Mouse (Mus musculus): ENCODE measurements at regions not wholly inside any gene's neighbourhood (a gene's known extent, or its start where the extent isn't known, plus 50 kb on each side); places are given as distances from the start of the nearest gene placed in this dataset.

DNA sequence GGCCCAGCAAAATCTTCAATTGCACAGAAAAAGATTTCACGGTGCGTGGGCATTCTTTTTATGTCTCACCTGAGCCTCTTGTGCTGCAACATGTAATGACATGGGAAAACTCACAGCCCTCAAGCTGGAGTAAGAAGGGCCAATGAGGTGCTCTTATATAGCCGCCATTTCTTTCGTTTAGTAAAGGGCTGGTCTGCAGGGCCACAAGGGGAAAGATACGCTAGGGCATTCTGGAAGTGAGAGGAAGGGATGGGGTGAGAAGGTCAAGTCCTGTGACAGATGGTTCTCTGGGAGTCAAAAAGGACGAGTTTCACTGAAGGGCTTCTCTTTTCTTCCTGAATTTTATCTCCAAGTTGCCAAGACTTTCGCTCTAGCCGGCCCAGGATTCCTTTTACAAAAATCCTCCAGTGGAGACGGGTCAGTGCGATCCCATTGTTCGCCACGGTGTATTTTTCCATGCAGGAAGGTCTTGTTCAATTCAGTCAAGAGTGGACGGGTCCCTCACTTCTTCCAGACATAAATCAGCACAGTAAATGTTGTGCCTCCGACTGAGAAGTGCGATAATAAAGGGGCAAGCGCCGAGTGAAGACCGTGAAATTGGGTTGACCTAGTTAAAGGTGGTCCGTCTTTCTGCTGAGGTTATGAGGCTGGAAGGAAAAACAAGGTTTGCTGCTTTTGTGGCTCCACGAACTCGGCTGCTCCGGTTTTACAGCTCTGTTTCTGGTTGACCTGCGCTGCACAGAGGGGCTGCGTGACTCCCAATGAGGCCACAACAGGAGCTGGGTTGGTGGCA is 92.9 kb downstream of the Cyp26a1 start:
- ATAC-seq (ENCODE audit: low FRiP score, low TSS enrichment), result peak; percentile 46; the same call in 1 of the 2 replicates

DNA sequence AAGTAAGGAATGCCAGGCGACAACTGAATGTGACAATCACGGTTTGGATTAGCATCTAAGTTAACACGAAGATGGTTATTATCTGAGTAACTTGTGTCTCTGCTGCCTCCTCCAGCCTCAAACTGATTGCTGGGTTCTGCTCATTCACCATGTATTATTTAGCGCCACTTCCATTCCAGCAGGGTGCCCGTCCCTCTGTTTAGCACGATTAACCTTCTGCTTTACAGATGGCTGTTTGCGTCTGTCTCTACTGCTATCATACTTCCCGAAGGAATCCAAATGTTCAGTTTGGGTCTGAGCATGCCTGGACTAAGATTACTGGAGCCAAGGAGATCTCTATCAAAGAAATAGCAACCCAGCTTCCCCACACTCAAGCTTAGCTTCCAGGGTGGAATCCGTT is 95.6 kb downstream of the Cyp26a1 start:
- no peaks in the 10 kb centered on the region for H3K27me3 ChIP-seq (ENCODE audit: insufficient read depth, low read length)
- H3K9ac ChIP-seq (replicated peaks; ENCODE audit: low read length), result no peak overlapping the region
- no peak overlapping the region for H3K27ac ChIP-seq (ENCODE audit: low read length)
- no peak for ATAC-seq (ENCODE audit: low FRiP score, low TSS enrichment)
- H3K4me1 ChIP-seq (ENCODE audit: insufficient read depth, low read length), result peaks cover 22% of the 10 kb centered on the region
- WGBS, result 88% methylated on average over 9 of the region's 9 CpGs
- H3K4me2 ChIP-seq (replicated peaks; ENCODE audit: low read depth, low read length), result no peak overlapping the region
- no peaks in the 10 kb centered on the region for H3K36me3 ChIP-seq (ENCODE audit: insufficient read depth, low read length)
- H3K4me3 ChIP-seq (ENCODE audit: low read length), result no peak overlapping the region
- H3K9me3 ChIP-seq (ENCODE audit: low read length), result no peaks in the 10 kb centered on the region

More for the DNA sequence above, 92.9 kb downstream of the Cyp26a1 start:
- Histone ChIP-seq H3K4me1 (ENCODE audit: insufficient read depth, low read length) (peaks cover 22% of the 10 kb centered on the region), H3K9ac (replicated peaks; ENCODE audit: low read length) (peak overlapping the region; percentile 49), H3K27ac (ENCODE audit: low read length) (peak overlapping the region; percentile 46; the same call in 1 of the 2 replicates), H3K4me3 (ENCODE audit: low read length) (no peak overlapping the region), H3K27me3 (ENCODE audit: insufficient read depth, low read length) (no peaks in the 10 kb centered on the region), H3K9me3 (ENCODE audit: low read length) (no peaks in the 10 kb centered on the region), H3K4me2 (replicated peaks; ENCODE audit: low read depth, low read length) (peak overlapping the region; percentile 13), H3K36me3 (ENCODE audit: insufficient read depth, low read length) (no peaks in the 10 kb centered on the region)
- WGBS, result 21% methylated on average over 24 of the region's 24 CpGs

DNA sequence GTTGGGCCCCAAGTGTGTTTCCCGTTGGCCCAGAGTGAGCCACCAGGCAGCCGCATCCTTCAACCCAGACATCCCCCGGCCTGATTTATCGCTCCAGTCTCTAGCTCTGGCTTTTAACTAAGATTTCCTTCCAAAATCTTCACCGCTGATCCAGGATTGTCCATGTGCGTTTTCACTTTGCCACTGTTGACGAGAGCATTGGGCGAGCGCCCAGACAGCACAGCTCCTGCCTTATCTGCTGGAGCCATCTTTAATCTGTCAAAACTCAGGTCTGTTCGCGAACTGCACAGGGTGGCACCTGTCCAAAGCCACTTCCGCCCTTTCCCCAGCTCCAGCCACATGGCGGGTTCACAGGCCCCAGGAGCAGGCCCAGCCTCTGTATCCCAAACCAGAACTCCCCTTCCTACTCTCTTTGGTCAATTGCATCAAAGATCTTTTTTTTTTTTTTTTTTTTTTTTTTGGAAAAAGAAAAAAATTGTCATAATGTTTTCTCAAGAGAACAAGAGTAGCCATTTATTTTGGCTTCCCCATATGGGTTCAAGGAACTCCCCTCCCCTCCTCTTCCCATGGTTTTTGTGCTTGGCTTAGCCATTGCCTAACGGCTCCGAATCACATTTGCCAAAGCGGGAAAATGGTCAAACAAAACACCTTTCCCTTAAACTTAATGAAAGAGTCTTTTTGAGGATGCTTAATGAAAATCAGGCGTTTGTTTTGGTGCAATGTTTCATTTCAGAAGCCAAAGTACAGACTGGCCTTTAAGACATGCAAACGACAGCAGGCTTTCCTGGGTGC is 98.2 kb downstream of the Cyp26a1 start:
- H3K27me3 ChIP-seq (ENCODE audit: insufficient read depth, low read length), result no peaks in the 10 kb centered on the region
- H3K4me1 ChIP-seq (ENCODE audit: insufficient read depth, low read length), result peaks cover 5% of the 10 kb centered on the region
- WGBS, result 84% methylated on average over 18 of the region's 18 CpGs
- no peak overlapping the region for H3K4me2 ChIP-seq (replicated peaks; ENCODE audit: low read depth, low read length)
- no peak for ATAC-seq (ENCODE audit: low FRiP score, low TSS enrichment)
- no peaks in the 10 kb centered on the region for H3K36me3 ChIP-seq (ENCODE audit: insufficient read depth, low read length)
- no peak overlapping the region for H3K27ac ChIP-seq (ENCODE audit: low read length)
- no peak overlapping the region for H3K4me3 ChIP-seq (ENCODE audit: low read length)
- no peaks in the 10 kb centered on the region for H3K9me3 ChIP-seq (ENCODE audit: low read length)
- no peak overlapping the region for H3K9ac ChIP-seq (replicated peaks; ENCODE audit: low read length)

DNA sequence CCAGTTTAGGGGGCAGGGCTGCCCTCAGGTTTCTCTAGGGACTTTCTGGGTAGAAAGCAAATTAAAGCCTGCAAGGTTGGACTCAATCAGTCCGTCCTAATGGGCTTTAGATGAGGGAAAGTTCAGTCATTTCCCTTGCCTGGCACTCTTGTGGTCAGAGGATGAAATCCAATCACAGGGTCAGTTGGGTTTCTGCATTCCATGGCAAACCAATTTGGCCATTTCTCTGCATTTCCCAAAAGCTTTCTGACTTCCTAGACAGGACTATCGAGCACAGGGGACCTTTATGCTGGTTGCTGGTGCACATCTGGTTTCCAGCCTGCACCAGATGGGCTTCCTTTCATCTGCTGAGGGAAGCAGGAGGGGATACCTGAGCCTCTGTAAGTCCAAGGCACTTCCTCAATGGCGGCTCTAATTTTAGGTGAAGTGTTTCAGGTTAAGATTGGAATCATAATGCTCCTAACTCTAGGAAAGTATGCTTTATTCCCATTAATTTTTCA is 102.6 kb downstream of the Cyp26a1 start:
- no peaks in the 10 kb centered on the region for H3K4me1 ChIP-seq (ENCODE audit: insufficient read depth, low read length)
- no peaks in the 10 kb centered on the region for H3K27me3 ChIP-seq (ENCODE audit: insufficient read depth, low read length)
- no peak overlapping the region for H3K4me3 ChIP-seq (ENCODE audit: low read length)
- no peaks in the 10 kb centered on the region for H3K36me3 ChIP-seq (ENCODE audit: insufficient read depth, low read length)
- no peak overlapping the region for H3K4me2 ChIP-seq (replicated peaks; ENCODE audit: low read depth, low read length)
- 69% methylated on average over 3 of the region's 3 CpGs for WGBS
- no peaks in the 10 kb centered on the region for H3K9me3 ChIP-seq (ENCODE audit: low read length)
- no peak overlapping the region for H3K27ac ChIP-seq (ENCODE audit: low read length)
- H3K9ac ChIP-seq (replicated peaks; ENCODE audit: low read length), result no peak overlapping the region
- no peak for ATAC-seq (ENCODE audit: low FRiP score, low TSS enrichment)

DNA sequence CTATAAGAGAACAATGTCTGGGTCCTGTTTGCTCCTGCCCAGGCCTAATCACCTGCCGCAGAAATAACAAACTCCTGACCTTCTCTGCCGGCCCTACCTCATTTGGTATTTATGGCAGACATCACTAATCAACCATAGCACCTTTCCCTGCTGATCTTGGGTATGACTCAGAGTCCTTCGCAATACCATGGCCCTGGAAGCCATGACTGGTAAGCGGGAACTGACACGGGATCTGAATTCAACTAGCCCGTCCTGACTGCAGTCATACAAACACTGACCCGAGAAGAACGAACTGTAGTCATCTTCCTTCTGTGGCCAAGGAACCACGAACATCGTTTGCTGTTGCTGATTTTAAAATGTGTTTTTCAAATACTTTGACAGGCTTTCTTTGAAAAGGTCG is 112.1 kb downstream of the Cyp26a1 start:
- WGBS, result 73% methylated on average over 11 of the region's 11 CpGs
- Histone ChIP-seq H3K4me1 (ENCODE audit: insufficient read depth, low read length) (peaks cover 14% of the 10 kb centered on the region), H3K4me2 (replicated peaks; ENCODE audit: low read depth, low read length) (no peak overlapping the region), H3K4me3 (ENCODE audit: low read length) (no peak overlapping the region), H3K27ac (ENCODE audit: low read length) (no peak overlapping the region), H3K36me3 (ENCODE audit: insufficient read depth, low read length) (no peaks in the 10 kb centered on the region), H3K9me3 (ENCODE audit: low read length) (no peaks in the 10 kb centered on the region), H3K9ac (replicated peaks; ENCODE audit: low read length) (no peak overlapping the region), H3K27me3 (ENCODE audit: insufficient read depth, low read length) (no peaks in the 10 kb centered on the region)
- ATAC-seq (ENCODE audit: low FRiP score, low TSS enrichment), result no peak

DNA sequence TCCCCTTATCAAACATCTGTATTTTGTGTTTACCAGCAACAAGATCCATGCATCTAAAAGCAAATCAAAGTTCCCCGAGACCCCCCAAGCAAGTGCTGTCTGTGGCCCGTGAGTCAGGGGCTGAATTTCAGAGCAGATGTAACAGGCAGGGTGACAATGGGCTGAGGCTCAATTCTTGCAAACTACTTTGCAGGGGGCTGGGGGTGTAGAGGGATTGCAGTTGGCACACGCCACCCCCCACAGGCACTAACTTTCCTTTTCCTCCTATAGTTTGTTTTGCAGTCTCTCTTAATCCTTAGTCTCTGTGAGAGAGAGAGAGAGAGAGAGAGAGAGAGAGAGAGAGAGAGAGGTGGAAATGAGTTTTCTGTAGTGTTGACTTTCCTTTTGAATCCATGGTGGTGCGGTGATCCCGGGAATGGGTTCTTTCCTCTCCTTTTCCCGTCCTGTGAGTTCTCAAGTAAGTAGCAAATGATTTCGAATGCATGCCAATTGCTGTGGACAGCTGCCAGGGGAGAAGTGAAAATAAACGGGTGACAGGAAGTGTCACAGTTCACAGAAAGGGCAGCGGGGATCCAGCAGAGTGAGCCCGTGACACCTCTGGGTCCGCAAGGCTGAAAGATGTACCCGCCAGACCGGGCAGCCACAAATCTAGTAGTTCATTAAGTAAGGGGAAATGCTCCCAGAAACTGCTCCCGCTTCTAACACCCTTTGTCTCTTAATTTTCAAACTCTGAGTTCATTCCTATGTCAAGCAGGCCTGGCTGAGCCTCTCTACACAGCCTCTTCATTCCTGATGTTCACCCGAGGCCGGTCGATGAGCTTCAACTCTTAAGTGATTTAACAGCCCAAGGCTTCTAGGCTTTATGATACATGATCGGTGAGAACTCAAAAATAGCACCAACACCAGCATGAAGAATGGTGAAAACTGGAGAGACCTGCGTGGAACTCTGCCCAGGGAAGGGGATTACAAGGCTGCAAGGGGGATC is 116.8 kb downstream of the Cyp26a1 start:
- Histone ChIP-seq H3K36me3 (ENCODE audit: insufficient read depth, low read length) (no peaks in the 10 kb centered on the region), H3K27ac (ENCODE audit: low read length) (no peak overlapping the region), H3K4me1 (ENCODE audit: insufficient read depth, low read length) (peaks cover 21% of the 10 kb centered on the region), H3K27me3 (ENCODE audit: insufficient read depth, low read length) (no peaks in the 10 kb centered on the region), H3K4me3 (ENCODE audit: low read length) (peak overlapping the region; percentile 14; the same call in 1 of the 2 replicates), H3K9me3 (ENCODE audit: low read length) (0 out of 2 replicates have a peak, but pooled peaks cover 4% of the 10 kb centered on the region), H3K9ac (replicated peaks; ENCODE audit: low read length) (peak overlapping the region; percentile 26; the same call in 1 of the 2 replicates), H3K4me2 (replicated peaks; ENCODE audit: low read depth, low read length) (peak overlapping the region; percentile 50)
- WGBS, result 9% methylated on average over 19 of the region's 19 CpGs
- peak; percentile 40; the same call in 1 of the 2 replicates for ATAC-seq (ENCODE audit: low FRiP score, low TSS enrichment)

DNA sequence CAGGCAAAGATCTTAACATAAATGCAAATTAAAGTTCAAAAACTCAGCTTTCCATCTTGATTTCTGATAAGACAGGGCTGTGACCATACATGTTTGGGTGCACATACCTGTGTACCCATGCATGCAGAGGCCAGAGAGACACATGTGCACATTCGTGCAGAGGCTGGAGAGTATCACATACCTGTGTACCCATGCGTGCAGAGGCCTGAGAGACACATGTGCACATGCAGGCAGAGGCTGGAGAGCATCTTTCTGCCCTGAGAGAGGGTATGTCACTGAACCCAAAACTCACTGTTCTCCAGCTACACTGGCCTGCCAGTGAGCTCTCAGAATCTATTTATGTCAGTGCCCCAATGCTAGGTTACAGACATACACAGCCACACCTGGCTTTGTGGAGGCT is 118.0 kb downstream of the Cyp26a1 start:
- Histone ChIP-seq H3K27ac (ENCODE audit: low read length) (no peak overlapping the region), H3K36me3 (ENCODE audit: insufficient read depth, low read length) (no peaks in the 10 kb centered on the region), H3K4me2 (replicated peaks; ENCODE audit: low read depth, low read length) (no peak overlapping the region), H3K9ac (replicated peaks; ENCODE audit: low read length) (no peak overlapping the region), H3K4me1 (ENCODE audit: insufficient read depth, low read length) (peaks cover 21% of the 10 kb centered on the region), H3K27me3 (ENCODE audit: insufficient read depth, low read length) (no peaks in the 10 kb centered on the region), H3K4me3 (ENCODE audit: low read length) (no peak overlapping the region), H3K9me3 (ENCODE audit: low read length) (0 out of 2 replicates have a peak, but pooled peaks cover 4% of the 10 kb centered on the region)
- WGBS, result 41% methylated on average over 2 of the region's 2 CpGs
- ATAC-seq (ENCODE audit: low FRiP score, low TSS enrichment), result peak; percentile 74; the same call in 1 of the 2 replicates

DNA sequence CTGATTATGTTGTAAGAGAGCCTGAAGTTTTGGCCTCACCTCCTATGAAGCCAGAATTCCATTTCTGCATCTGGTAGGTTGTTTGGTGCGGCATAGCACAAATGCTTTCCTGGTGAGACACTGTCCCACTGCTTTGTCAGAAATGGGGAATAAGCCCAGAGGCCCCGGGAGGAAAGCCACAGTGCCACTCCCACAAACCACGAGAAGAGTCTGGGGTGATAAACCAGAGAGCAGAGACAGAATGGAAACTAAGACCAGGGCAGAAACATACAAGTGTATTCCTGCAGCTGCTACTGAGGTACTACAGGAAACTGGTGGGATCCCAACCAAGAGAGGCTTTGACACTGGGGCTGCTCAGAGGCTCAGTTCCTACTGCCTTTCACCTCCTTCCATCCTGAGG is 123.6 kb downstream of the Cyp26a1 start:
- no peak overlapping the region for H3K27ac ChIP-seq (ENCODE audit: low read length)
- no peak overlapping the region for H3K9ac ChIP-seq (replicated peaks; ENCODE audit: low read length)
- no peaks in the 10 kb centered on the region for H3K27me3 ChIP-seq (ENCODE audit: insufficient read depth, low read length)
- no peaks in the 10 kb centered on the region for H3K4me1 ChIP-seq (ENCODE audit: insufficient read depth, low read length)
- ATAC-seq (ENCODE audit: low FRiP score, low TSS enrichment), result no peak
- no peak overlapping the region for H3K4me3 ChIP-seq (ENCODE audit: low read length)
- H3K9me3 ChIP-seq (ENCODE audit: low read length), result 0 out of 2 replicates have a peak, but pooled peaks cover 4% of the 10 kb centered on the region
- WGBS, result 54% methylated on average over 3 of the region's 3 CpGs
- H3K4me2 ChIP-seq (replicated peaks; ENCODE audit: low read depth, low read length), result no peak overlapping the region
- no peaks in the 10 kb centered on the region for H3K36me3 ChIP-seq (ENCODE audit: insufficient read depth, low read length)

DNA sequence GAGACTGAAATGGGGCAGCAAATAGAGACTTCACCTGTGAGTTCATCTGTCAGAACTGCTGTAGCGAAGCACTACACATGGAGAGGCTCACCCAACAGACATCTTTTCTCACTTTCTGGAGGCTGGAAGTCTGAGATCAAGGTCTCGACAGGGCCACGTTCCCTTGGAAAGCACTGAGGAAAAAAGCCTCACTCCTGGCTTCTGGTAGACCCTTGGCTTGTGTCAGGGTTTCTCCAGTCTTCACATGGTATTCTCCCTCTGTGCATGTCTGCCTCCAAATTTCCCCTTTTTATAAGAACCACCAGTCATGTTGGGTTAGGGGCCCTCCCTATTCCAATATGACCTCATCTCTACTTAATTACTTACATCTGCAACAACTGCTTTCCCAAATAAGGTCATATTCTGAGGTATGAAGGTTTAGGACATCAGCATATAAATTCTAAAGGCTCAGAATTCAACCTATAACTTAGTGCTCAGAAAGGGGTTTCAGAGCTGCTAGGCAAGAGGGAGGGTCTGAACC is 124.1 kb downstream of the Cyp26a1 start:
- H3K4me3 ChIP-seq (ENCODE audit: low read length), result no peak overlapping the region
- H3K27me3 ChIP-seq (ENCODE audit: insufficient read depth, low read length), result no peaks in the 10 kb centered on the region
- ATAC-seq (ENCODE audit: low FRiP score, low TSS enrichment), result no peak
- H3K9ac ChIP-seq (replicated peaks; ENCODE audit: low read length), result no peak overlapping the region
- H3K4me1 ChIP-seq (ENCODE audit: insufficient read depth, low read length), result no peaks in the 10 kb centered on the region
- 90% methylated on average over 3 of the region's 3 CpGs for WGBS
- H3K36me3 ChIP-seq (ENCODE audit: insufficient read depth, low read length), result no peaks in the 10 kb centered on the region
- H3K4me2 ChIP-seq (replicated peaks; ENCODE audit: low read depth, low read length), result no peak overlapping the region
- no peak overlapping the region for H3K27ac ChIP-seq (ENCODE audit: low read length)
- 0 out of 2 replicates have a peak, but pooled peaks cover 4% of the 10 kb centered on the region for H3K9me3 ChIP-seq (ENCODE audit: low read length)
